Mouse (Mus musculus): Measurements from ENCODE around the gene Anapc1. TPM values are rescaled to one million over a fixed set of nuclear protein-coding genes. Genes with fewer than 3 reads are reported as not detected.

Anapc1 gene
- polyA plus RNA-seq, 1 experiment from 2014 or later: 53.1 TPM

GRCm38 (mm10) chr2:128601534-128601933, 85.7 kb downstream of the Anapc1 start:
- no peak for ATAC-seq
- Histone ChIP-seq H3K4me3 (no peak overlapping the region), H3K36me3 (no peaks in the 10 kb centered on the region), H3K27me3 (replicated peaks) (no peaks in the 10 kb centered on the region), H3K27ac (no peak overlapping the region), H3K4me1 (no peaks in the 10 kb centered on the region), H3K4me2 (no peak overlapping the region), H3K9ac (no peak overlapping the region), H3K9me3 (replicated peaks) (no peaks in the 10 kb centered on the region)
- WGBS (ENCODE audit: insufficient replicate concordance): 11% methylated on average over 2 of the region's 2 CpGs

- Histone ChIP-seq H3K27ac (no peak overlapping the region), H3K27me3 (replicated peaks) (no peaks in the 10 kb centered on the region), H3K36me3 (no peaks in the 10 kb centered on the region), H3K4me2 (no peak overlapping the region), H3K9me3 (replicated peaks) (no peaks in the 10 kb centered on the region), H3K9ac (no peak overlapping the region), H3K4me3 (no peak overlapping the region), H3K4me1 (no peaks in the 10 kb centered on the region)
- 74% methylated on average over 7 of the region's 7 CpGs for WGBS (ENCODE audit: insufficient replicate concordance)
- ATAC-seq: no peak
Observed at GRCm38 (mm10) chr2:128592301-128592700, 94.9 kb downstream of the Anapc1 start.

- ATAC-seq: no peak
- Histone ChIP-seq H3K27ac (no peak within 1 kb of the TSS), H3K9ac (no peak within 1 kb of the TSS), H3K4me1 (no peaks in the 10 kb centered on the region), H3K9me3 (replicated peaks) (no peaks in the 10 kb centered on the region), H3K36me3 (no peaks in the 10 kb centered on the region), H3K27me3 (replicated peaks) (no peaks in the 10 kb centered on the region), H3K4me3 (no peak within 1 kb of the TSS), H3K4me2 (no peak within 1 kb of the TSS)
- WGBS (ENCODE audit: insufficient replicate concordance): 82% methylated on average over 3 of the region's 3 CpGs
Observed at GRCm38 (mm10) chr2:128590909-128591308, 96.3 kb downstream of the Anapc1 start, which contains the start of gene Spdye4c. Gene Spdye4c (plus strand): TSS chr2:128591209.

- H3K9me3 ChIP-seq (replicated peaks): no peaks in the 10 kb centered on the region
- no peak overlapping the region for H3K27ac ChIP-seq
- no peak for ATAC-seq
- WGBS (ENCODE audit: insufficient replicate concordance): 74% methylated on average over 5 of the region's 5 CpGs
- H3K36me3 ChIP-seq: no peaks in the 10 kb centered on the region
- H3K4me1 ChIP-seq: no peaks in the 10 kb centered on the region
- H3K4me3 ChIP-seq: no peak overlapping the region
- H3K4me2 ChIP-seq: no peak overlapping the region
- no peaks in the 10 kb centered on the region for H3K27me3 ChIP-seq (replicated peaks)
- no peak overlapping the region for H3K9ac ChIP-seq
Observed at GRCm38 (mm10) chr2:128582881-128583280, 104.3 kb downstream of the Anapc1 start.

- no peak overlapping the region for H3K9ac ChIP-seq
- no peaks in the 10 kb centered on the region for H3K9me3 ChIP-seq (replicated peaks)
- no peaks in the 10 kb centered on the region for H3K4me1 ChIP-seq
- no peak for ATAC-seq
- 43% methylated on average over 16 of the region's 16 CpGs for WGBS (ENCODE audit: insufficient replicate concordance)
- no peaks in the 10 kb centered on the region for H3K36me3 ChIP-seq
- no peak overlapping the region for H3K27ac ChIP-seq
- H3K4me3 ChIP-seq: no peak overlapping the region
- no peak overlapping the region for H3K4me2 ChIP-seq
- peaks cover 8% of the 10 kb centered on the region; the same call in 1 of the 2 replicates for H3K27me3 ChIP-seq (replicated peaks)
Observed at GRCm38 (mm10) chr2:128572726-128573624, 114.2 kb downstream of the Anapc1 start.

- ATAC-seq: no peak
- no peak overlapping the region for H3K9ac ChIP-seq
- H3K36me3 ChIP-seq: no peaks in the 10 kb centered on the region
- no peak overlapping the region for H3K4me3 ChIP-seq
- H3K27me3 ChIP-seq (replicated peaks): peaks cover 8% of the 10 kb centered on the region; the same call in 1 of the 2 replicates
- 66% methylated on average over 4 of the region's 4 CpGs for WGBS (ENCODE audit: insufficient replicate concordance)
- 0 out of 2 replicates have a peak, but pooled peaks cover 2% of the 10 kb centered on the region for H3K4me1 ChIP-seq
- H3K4me2 ChIP-seq: no peak overlapping the region
- H3K9me3 ChIP-seq (replicated peaks): no peaks in the 10 kb centered on the region
- no peak overlapping the region for H3K27ac ChIP-seq
Observed at GRCm38 (mm10) chr2:128571001-128571400, 116.2 kb downstream of the Anapc1 start.

- Histone ChIP-seq H3K27me3 (replicated peaks) (no peaks in the 10 kb centered on the region), H3K4me3 (no peak overlapping the region), H3K9ac (no peak overlapping the region), H3K9me3 (replicated peaks) (no peaks in the 10 kb centered on the region), H3K27ac (no peak overlapping the region), H3K4me1 (0 out of 2 replicates have a peak, but pooled peaks cover 5% of the 10 kb centered on the region), H3K4me2 (no peak overlapping the region), H3K36me3 (no peaks in the 10 kb centered on the region)
- WGBS (ENCODE audit: insufficient replicate concordance): 32% methylated on average over 4 of the region's 4 CpGs
- ATAC-seq: no peak
Observed at GRCm38 (mm10) chr2:128568490-128568889, 118.7 kb downstream of the Anapc1 start.

- 58% methylated on average over 6 of the region's 6 CpGs for WGBS (ENCODE audit: insufficient replicate concordance)
Observed at GRCm38 (mm10) chr2:128568018-128568417, 119.2 kb downstream of the Anapc1 start.

GRCm38 (mm10) chr2:128566304-128567147, 120.7 kb downstream of the Anapc1 start:
- 0 out of 2 replicates have a peak, but pooled peaks cover 5% of the 10 kb centered on the region for H3K4me1 ChIP-seq
- H3K27me3 ChIP-seq (replicated peaks): no peaks in the 10 kb centered on the region
- H3K36me3 ChIP-seq: no peaks in the 10 kb centered on the region
- H3K27ac ChIP-seq: no peak overlapping the region; the same call in 1 of the 2 replicates
- H3K9ac ChIP-seq: no peak overlapping the region
- H3K4me3 ChIP-seq: no peak overlapping the region
- H3K9me3 ChIP-seq (replicated peaks): no peaks in the 10 kb centered on the region
- WGBS (ENCODE audit: insufficient replicate concordance): 55% methylated on average over 10 of the region's 10 CpGs
- ATAC-seq: peak; percentile 18; the same call in 1 of the 2 replicates
- H3K4me2 ChIP-seq: no peak overlapping the region

More at GRCm38 (mm10) chr2:128568018-128568417, 119.2 kb downstream of the Anapc1 start:
- H3K36me3 ChIP-seq: no peaks in the 10 kb centered on the region
- H3K4me1 ChIP-seq: 0 out of 2 replicates have a peak, but pooled peaks cover 5% of the 10 kb centered on the region
- H3K27me3 ChIP-seq (replicated peaks): no peaks in the 10 kb centered on the region
- peak; percentile 49; the same call in 1 of the 2 replicates for ATAC-seq
- H3K4me2 ChIP-seq: no peak overlapping the region
- no peak overlapping the region for H3K4me3 ChIP-seq
- no peaks in the 10 kb centered on the region for H3K9me3 ChIP-seq (replicated peaks)
- H3K27ac ChIP-seq: no peak overlapping the region
- H3K9ac ChIP-seq: no peak overlapping the region

- ATAC-seq: no peak
- Histone ChIP-seq H3K4me3 (no peak overlapping the region), H3K4me2 (no peak overlapping the region), H3K27me3 (replicated peaks) (no peaks in the 10 kb centered on the region), H3K27ac (no peak overlapping the region; the same call in 1 of the 2 replicates), H3K36me3 (no peaks in the 10 kb centered on the region), H3K4me1 (0 out of 2 replicates have a peak, but pooled peaks cover 5% of the 10 kb centered on the region), H3K9ac (no peak overlapping the region), H3K9me3 (replicated peaks) (no peaks in the 10 kb centered on the region)
- 70% methylated on average over 8 of the region's 8 CpGs for WGBS (ENCODE audit: insufficient replicate concordance)
Observed at GRCm38 (mm10) chr2:128565904-128566303, 121.3 kb downstream of the Anapc1 start.

- H3K9me3 ChIP-seq (replicated peaks): no peaks in the 10 kb centered on the region
- no peaks in the 10 kb centered on the region for H3K27me3 ChIP-seq (replicated peaks)
- WGBS (ENCODE audit: insufficient replicate concordance): 70% methylated on average over 3 of the region's 3 CpGs
- 0 out of 2 replicates have a peak, but pooled peaks cover 5% of the 10 kb centered on the region for H3K4me1 ChIP-seq
- no peaks in the 10 kb centered on the region for H3K36me3 ChIP-seq
- H3K27ac ChIP-seq: no peak overlapping the region
- no peak overlapping the region for H3K4me3 ChIP-seq
- ATAC-seq: no peak
- H3K4me2 ChIP-seq: no peak overlapping the region
- H3K9ac ChIP-seq: no peak overlapping the region
Observed at GRCm38 (mm10) chr2:128564195-128564594, 123.0 kb downstream of the Anapc1 start.
